Mouse (Mus musculus) ES-E14 (cell line): ENCODE results near the gene Dhx16.
"Not testable (repeated sequence)": the region's sequence is repeated elsewhere in the genome, so short reads cannot be mapped to it uniquely, and the experiment has no call there.

Source experiments
- CHD2 ChIP-seq: IDR thresholded peaks from 2 replicates; pipeline ENCODE4 v1.6.1; 2014; ENCODE audit warnings: mild to moderate bottlenecking, low read depth, low read length, inconsistent platforms
- ZC3H11A ChIP-seq: IDR thresholded peaks from 2 replicates; pipeline ENCODE4 v1.6.1; 2012; ENCODE audit warnings: low read depth, mild to moderate bottlenecking, inconsistent platforms, low read length, borderline replicate concordance
- ZNF384 ChIP-seq: IDR thresholded peaks from 2 replicates; pipeline ENCODE4 v1.6.1; 2012; ENCODE audit warnings: low read depth, low read length, inconsistent platforms

DNA sequence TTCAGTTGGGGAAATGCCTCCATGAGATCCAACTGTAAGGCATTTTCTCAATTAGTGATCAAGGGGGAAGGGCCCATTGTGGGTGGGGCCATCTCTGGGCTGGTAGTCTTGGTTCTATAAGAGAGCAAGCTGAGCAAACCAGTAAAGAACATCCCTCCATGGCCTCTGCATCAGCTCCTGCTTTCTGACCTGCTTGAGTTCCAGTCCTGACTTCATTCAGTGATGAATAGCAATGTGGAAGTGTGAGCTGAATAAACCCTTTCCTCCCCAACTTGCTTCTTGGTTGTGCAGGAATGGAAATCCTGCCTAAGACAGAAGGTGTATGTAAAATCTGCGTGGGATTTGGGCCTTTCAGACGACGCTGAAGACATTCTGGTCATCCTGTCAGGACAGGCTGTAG is 40.6 kb upstream of the Dhx16 start:
- not testable (repeated sequence) for TF ChIP-seq CHD2, ZNF384, ZC3H11A
